ENCODE assay signal across 13 mouse cellular contexts in genomic region chr15:97973248-97974005, GRCm38 (mm10). TPM values are rescaled to one million over a fixed set of nuclear protein-coding genes. Genes with fewer than 3 reads are reported as not detected.
DNase-seq lines count a peak whose midpoint lies in the region; ATAC-seq and TF ChIP-seq lines count a peak whose summit lies in the region.
"Had no signal": no experiment of that assay in that cellular context is flagged by ENCODE, and none has a peak within 500 bp of the region (broad histone marks: within the 10 kb centered on the region; RNA-seq: fewer than 3 reads in every experiment).

No protein-coding gene starts in this region.

- no peak for TF ChIP-seq CTCF in forebrain, postnatal 0 days (IDR thresholded peaks at IDR 0.05; ENCODE audit: low read depth)

- H3K27me3 ChIP-seq in forebrain, embryonic 13.5 days: no peaks in the 10 kb centered on the region
- no peaks in the 10 kb centered on the region for H3K27me3 ChIP-seq in forebrain, postnatal 0 days (ENCODE audit: insufficient read depth, low read length)
- no peaks in the 10 kb centered on the region for H3K27me3 ChIP-seq in intestine, embryonic 16.5 days (replicated peaks; ENCODE audit: control insufficient read depth, insufficient read depth, low read length)
- H3K27me3 ChIP-seq in intestine, embryonic 15.5 days (replicated peaks): no peaks in the 10 kb centered on the region
- H3K27me3 ChIP-seq in embryonic facial prominence, embryonic 10.5 days (replicated peaks; ENCODE audit: low read depth, poor library complexity, severe bottlenecking): 0 out of 2 replicates have a peak, but pooled peaks cover under 1% of the 10 kb centered on the region
- H3K27me3 ChIP-seq in midbrain, embryonic 15.5 days (replicated peaks): no peaks in the 10 kb centered on the region
- H3K27me3 ChIP-seq: hindbrain, embryonic 15.5 days; kidney, embryonic 15.5 days had no signal

- H3K9ac ChIP-seq in forebrain, embryonic 13.5 days: no peak overlapping the region
- H3K9ac ChIP-seq in forebrain, postnatal 0 days: no peak overlapping the region
- no peak overlapping the region for H3K9ac ChIP-seq in intestine, embryonic 16.5 days (ENCODE audit: low read depth, low read length)
- H3K9ac ChIP-seq in intestine, embryonic 15.5 days: no peak overlapping the region
- H3K9ac ChIP-seq in midbrain, embryonic 15.5 days: no peak overlapping the region
- H3K9ac ChIP-seq: hindbrain, embryonic 15.5 days; kidney, embryonic 15.5 days; liver, postnatal 0 days had no signal

- WGBS in forebrain, embryonic 13.5 days: 21% methylated on average over 11 of the region's 11 CpGs
- 28% methylated on average over 11 of the region's 11 CpGs for WGBS in forebrain, postnatal 0 days
- WGBS in intestine, embryonic 16.5 days: 43% methylated on average over 11 of the region's 11 CpGs
- WGBS in intestine, embryonic 15.5 days: 35% methylated on average over 11 of the region's 11 CpGs
- WGBS in embryonic facial prominence, embryonic 10.5 days: 26% methylated on average over 11 of the region's 11 CpGs
- 20% methylated on average over 11 of the region's 11 CpGs for WGBS in midbrain, embryonic 15.5 days

- peaks cover 35% of the 10 kb centered on the region for H3K36me3 ChIP-seq in forebrain, embryonic 13.5 days (ENCODE audit: poor library complexity, severe bottlenecking)
- peaks cover 3% of the 10 kb centered on the region; the same call in 1 of the 2 replicates for H3K36me3 ChIP-seq in forebrain, postnatal 0 days (ENCODE audit: insufficient read depth)
- H3K36me3 ChIP-seq in intestine, embryonic 16.5 days (ENCODE audit: control insufficient read depth, insufficient read depth, low read length): no peaks in the 10 kb centered on the region
- no peaks in the 10 kb centered on the region for H3K36me3 ChIP-seq in intestine, embryonic 15.5 days
- peaks cover 41% of the 10 kb centered on the region for H3K36me3 ChIP-seq in embryonic facial prominence, embryonic 10.5 days (replicated peaks)
- H3K36me3 ChIP-seq in midbrain, embryonic 15.5 days (replicated peaks): no peaks in the 10 kb centered on the region
- H3K36me3 ChIP-seq: hindbrain, embryonic 15.5 days had no signal

- H3K4me1 ChIP-seq in forebrain, embryonic 13.5 days: 0 out of 2 replicates have a peak, but pooled peaks cover 7% of the 10 kb centered on the region
- H3K4me1 ChIP-seq in forebrain, postnatal 0 days (ENCODE audit: insufficient read depth): no peaks in the 10 kb centered on the region
- H3K4me1 ChIP-seq in intestine, embryonic 16.5 days (ENCODE audit: control insufficient read depth, insufficient read depth, low read length): no peaks in the 10 kb centered on the region
- H3K4me1 ChIP-seq in intestine, embryonic 15.5 days (replicated peaks): no peaks in the 10 kb centered on the region
- peaks cover 26% of the 10 kb centered on the region for H3K4me1 ChIP-seq in embryonic facial prominence, embryonic 10.5 days
- peaks cover 13% of the 10 kb centered on the region for H3K4me1 ChIP-seq in midbrain, embryonic 15.5 days
- H3K4me1 ChIP-seq: hindbrain, embryonic 15.5 days had no signal

- no peak overlapping the region for H3K27ac ChIP-seq in forebrain, embryonic 13.5 days
- no peak overlapping the region for H3K27ac ChIP-seq in forebrain, postnatal 0 days (ENCODE audit: low read depth, low read length)
- H3K27ac ChIP-seq in intestine, embryonic 16.5 days (ENCODE audit: low read length): no peak overlapping the region
- H3K27ac ChIP-seq in intestine, embryonic 15.5 days: no peak overlapping the region
- peak overlapping the region; percentile 7 for H3K27ac ChIP-seq in embryonic facial prominence, embryonic 10.5 days (replicated peaks)
- H3K27ac ChIP-seq in midbrain, embryonic 15.5 days: no peak overlapping the region
- H3K27ac ChIP-seq: hindbrain, embryonic 15.5 days; kidney, embryonic 15.5 days had no signal

- no peak overlapping the region for H3K4me3 ChIP-seq in forebrain, embryonic 13.5 days
- no peak overlapping the region for H3K4me3 ChIP-seq in forebrain, postnatal 0 days (ENCODE audit: low read depth, low read length)
- no peak overlapping the region for H3K4me3 ChIP-seq in intestine, embryonic 16.5 days (ENCODE audit: low read length)
- H3K4me3 ChIP-seq in intestine, embryonic 15.5 days (replicated peaks): no peak overlapping the region
- H3K4me3 ChIP-seq in embryonic facial prominence, embryonic 10.5 days: no peak overlapping the region
- H3K4me3 ChIP-seq in midbrain, embryonic 15.5 days: no peak overlapping the region
- H3K4me3 ChIP-seq: hindbrain, embryonic 15.5 days; kidney, embryonic 15.5 days had no signal

- DNase-seq in forebrain, postnatal 0 days: no peak
- peak; percentile 31 for DNase-seq in embryonic facial prominence, embryonic 10.5 days (ENCODE audit: low spot score)
- no peak for DNase-seq in cerebellum, adult 18-20 months
- DNase-seq: cerebellum, adult 8-10 months; left cerebral cortex, postnatal 4 days; liver, postnatal 0 days had no signal

- no peak overlapping the region for H3K4me2 ChIP-seq in forebrain, embryonic 13.5 days
- H3K4me2 ChIP-seq in forebrain, postnatal 0 days (ENCODE audit: low read depth): no peak overlapping the region
- no peak overlapping the region for H3K4me2 ChIP-seq in intestine, embryonic 16.5 days (ENCODE audit: low read depth, low read length)
- no peak overlapping the region for H3K4me2 ChIP-seq in intestine, embryonic 15.5 days (replicated peaks)
- no peak overlapping the region for H3K4me2 ChIP-seq in midbrain, embryonic 15.5 days
- H3K4me2 ChIP-seq: hindbrain, embryonic 15.5 days; kidney, embryonic 15.5 days had no signal

- H3K9me3 ChIP-seq in forebrain, embryonic 13.5 days (replicated peaks): no peaks in the 10 kb centered on the region; the same call in 1 of the 2 replicates
- no peaks in the 10 kb centered on the region for H3K9me3 ChIP-seq in forebrain, postnatal 0 days (ENCODE audit: low read length)
- no peaks in the 10 kb centered on the region for H3K9me3 ChIP-seq in intestine, embryonic 16.5 days (ENCODE audit: control insufficient read depth, low read length)
- H3K9me3 ChIP-seq in intestine, embryonic 15.5 days: no peaks in the 10 kb centered on the region
- no peaks in the 10 kb centered on the region for H3K9me3 ChIP-seq in embryonic facial prominence, embryonic 10.5 days
- no peaks in the 10 kb centered on the region for H3K9me3 ChIP-seq in midbrain, embryonic 15.5 days
- H3K9me3 ChIP-seq: hindbrain, embryonic 15.5 days; kidney, embryonic 15.5 days had no signal

- ATAC-seq in forebrain, embryonic 13.5 days: peak; percentile 27; the same call in 1 of the 2 replicates
- ATAC-seq in forebrain, postnatal 0 days: no peak
- ATAC-seq in intestine, embryonic 16.5 days: peak; percentile 64; the same call in 1 of the 2 replicates
- no peak for ATAC-seq in intestine, embryonic 15.5 days
- ATAC-seq in midbrain, embryonic 15.5 days (replicated peaks): peak; percentile 56; the same call in 1 of the 2 replicates
- ATAC-seq in granulocyte monocyte progenitor cell, adult 5-6 weeks (replicated peaks; ENCODE audit: poor library complexity, severe bottlenecking): no peak
- ATAC-seq: liver, postnatal 0 days had no signal

RNA-seq across cellular contexts. Expression of gene Tmem106c, which starts 9.4 kb away (rescaled TPM):
- polyA plus RNA-seq in forebrain, embryonic 13.5 days (2015; fragmentation: Nextera tagmentation; extraction: Ambion mirVana): 46.9 and 56.2 TPM in 2 replicates
- total RNA-seq in forebrain, postnatal 0 days (2014; rRNA removed): 44.4 and 50.8 TPM in 2 replicates
- 62.8 and 66.1 TPM in 2 replicates for polyA plus RNA-seq in forebrain, postnatal 0 days (2015; fragmentation: Nextera tagmentation; extraction: Ambion mirVana)
- polyA plus RNA-seq in intestine, embryonic 16.5 days (2015; fragmentation: Nextera tagmentation; extraction: Ambion mirVana): 47.5 and 51.6 TPM in 2 replicates
- 39.3 and 44.4 TPM in 2 replicates for polyA plus RNA-seq in intestine, embryonic 15.5 days (2015; fragmentation: Nextera tagmentation; extraction: Ambion mirVana)
- polyA plus RNA-seq in embryonic facial prominence, embryonic 10.5 days (2016; fragmentation: Nextera tagmentation; extraction: Ambion mirVana): 36.0 and 38.1 TPM in 2 replicates
- polyA plus RNA-seq in midbrain, embryonic 15.5 days (2015; fragmentation: Nextera tagmentation; extraction: Ambion mirVana): 56.2 and 58.9 TPM in 2 replicates
- total RNA-seq in granulocyte monocyte progenitor cell, adult 5-6 weeks (2014; fragmentation: Nextera tagmentation): 48.8 and 61.7 TPM in 2 replicates
- total RNA-seq in granulocyte monocyte progenitor cell, adult 5-6 weeks (2017): 29.0 and 32.7 TPM in 2 replicates

RNA-seq across cellular contexts. Expression of gene Col2a1, which starts 31.1 kb away (rescaled TPM):
- polyA plus RNA-seq in forebrain, embryonic 13.5 days (2015; fragmentation: Nextera tagmentation; extraction: Ambion mirVana): 31.8 and 39.6 TPM in 2 replicates
- total RNA-seq in forebrain, postnatal 0 days (2014; rRNA removed): 7.6 and 28.3 TPM in 2 replicates
- polyA plus RNA-seq in forebrain, postnatal 0 days (2015; fragmentation: Nextera tagmentation; extraction: Ambion mirVana): 2.5 and 4.9 TPM in 2 replicates
- 0.33 and 0.53 TPM in 2 replicates for polyA plus RNA-seq in intestine, embryonic 16.5 days (2015; fragmentation: Nextera tagmentation; extraction: Ambion mirVana)
- 2.0 and 2.7 TPM in 2 replicates for polyA plus RNA-seq in intestine, embryonic 15.5 days (2015; fragmentation: Nextera tagmentation; extraction: Ambion mirVana)
- 271 and 282 TPM in 2 replicates for polyA plus RNA-seq in embryonic facial prominence, embryonic 10.5 days (2016; fragmentation: Nextera tagmentation; extraction: Ambion mirVana)
- polyA plus RNA-seq in midbrain, embryonic 15.5 days (2015; fragmentation: Nextera tagmentation; extraction: Ambion mirVana): 34.7 and 35.7 TPM in 2 replicates
- total RNA-seq in granulocyte monocyte progenitor cell, adult 5-6 weeks (2014; fragmentation: Nextera tagmentation): not detected in 2 replicates
- not detected in 2 replicates for total RNA-seq in granulocyte monocyte progenitor cell, adult 5-6 weeks (2017)

Comparison
In these comparisons a context has a peak if more than half of its experiments do, and no peak if none do; other contexts are left out.
1. ATAC-seq: peak in forebrain, embryonic 13.5 days (single experiment), intestine, embryonic 16.5 days (single experiment) and midbrain, embryonic 15.5 days (single experiment); none in forebrain, postnatal 0 days (single experiment), intestine, embryonic 15.5 days (single experiment) and granulocyte monocyte progenitor cell, adult 5-6 weeks (single experiment).